Mouse (Mus musculus): ENCODE measurements around the gene Gpr33. TPM values are rescaled to one million over a fixed set of nuclear protein-coding genes. Genes with fewer than 3 reads are reported as not detected.

The Gpr33 gene
- total RNA-seq, 2 experiments from 2014 or later = 0.16 TPM; not detected in 1

GRCm38 (mm10) chr12:51985163-51985748 is 42.6 kb downstream of the Gpr33 start:
- DNase-seq = no peak

- DNase-seq = no peak
Measured at GRCm38 (mm10) chr12:51983625-51984024, 44.2 kb downstream of the Gpr33 start.

- DNase-seq = no peak
Measured at GRCm38 (mm10) chr12:51976531-51976930, 51.3 kb downstream of the Gpr33 start.

GRCm38 (mm10) chr12:51974381-51974780 is 53.5 kb downstream of the Gpr33 start:
- no peak for DNase-seq

Other genes starting within 250 kb of the Gpr33 start
- gene Hectd1, start 198.5 kb downstream of the Gpr33 start, total RNA-seq (2021) = 10 to 100 TPM; 85.6 to 90.6 TPM
- 10 to 100 TPM; 19.6 to 25.6 TPM for gene Heatr5a, start 56.7 kb downstream of the Gpr33 start, total RNA-seq (2021)
- 1 to 10 TPM; 8.0 to 9.2 TPM for gene Dtd2, start 21.6 kb downstream of the Gpr33 start, total RNA-seq (2021)
- gene Nubpl, start 69.7 kb upstream of the Gpr33 start, total RNA-seq (2021) = 1 to 10 TPM; 4.1 to 6.0 TPM

All from gastrocnemius, postnatal 10 days (tissue).